Mouse (Mus musculus): ENCODE measurements around the gene Bst1.

DNA sequence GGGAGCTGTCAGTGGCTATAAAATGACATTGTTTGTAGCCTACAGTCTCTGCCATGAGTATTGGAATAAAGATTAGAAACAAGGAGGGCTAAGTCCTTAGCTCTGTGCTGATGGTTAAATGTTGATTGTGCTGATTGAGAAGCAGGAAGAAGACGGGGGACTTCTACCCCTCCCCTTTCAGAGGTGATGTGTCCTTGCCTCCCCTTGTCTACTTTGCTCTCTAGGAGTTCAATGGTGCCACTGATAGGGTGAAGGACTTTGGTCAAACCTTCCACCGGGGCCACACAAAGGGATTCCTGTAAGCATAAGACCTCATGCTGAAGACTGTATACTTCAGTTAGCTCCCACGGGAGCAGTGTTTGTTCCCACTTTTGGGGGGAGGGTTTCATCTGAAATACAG lies 4.1 kb downstream of the Bst1 start:
- TF ChIP-seq CTCF (IDR thresholded peaks at IDR 0.05; ENCODE audit: control insufficient read depth, insufficient read depth, insufficient replicate concordance, low read depth, low read length) (no peak), POLR2A (IDR thresholded peaks at IDR 0.05; ENCODE audit: control insufficient read depth, low read depth, low read length) (no peak)

Measured in testis, adult 2 months (tissue).